Mouse (Mus musculus) midbrain, embryonic 15.5 days (tissue): ENCODE measurements at regions not wholly inside any gene's neighbourhood (a gene's known extent, or its start where the extent isn't known, plus 50 kb on each side); places are given as distances from the start of the nearest gene placed in this dataset.
"Not testable (repeated sequence)": the region's sequence is repeated elsewhere in the genome, so short reads cannot be mapped to it uniquely, and the experiment has no call there.

ENCODE experiments used
- ATAC-seq: fragments of 200-750 bp; cut with Nextera tagmentation; replicated peaks from 2 replicates; pipeline ENCODE4 v1.8.0; 2017; ENCODE audit warnings: moderate TSS enrichment
- H3K27ac ChIP-seq: fragments of 300-500 bp; sonication (generic); 2 replicates; pipeline ENCODE4 v1.5.1; 2015; ENCODE audit warnings: mild to moderate bottlenecking, inconsistent platforms
- H3K27me3 ChIP-seq: fragments of 300-500 bp; sonication (generic); replicated peaks from 2 replicates; pipeline ENCODE4 v1.6.1; 2015; ENCODE audit warnings: inconsistent platforms
- H3K36me3 ChIP-seq: fragments of 300-500 bp; sonication (generic); replicated peaks from 2 replicates; pipeline ENCODE4 v1.6.1; 2015; ENCODE audit warnings: inconsistent platforms
- H3K4me1 ChIP-seq: fragments of 300-500 bp; sonication (generic); 2 replicates; pipeline ENCODE4 v1.6.1; 2015; ENCODE audit warnings: inconsistent platforms
- H3K4me2 ChIP-seq: fragments of 300-500 bp; sonication (generic); 2 replicates; pipeline ENCODE4 v1.6.1; 2015; ENCODE audit warnings: inconsistent platforms, mild to moderate bottlenecking, moderate library complexity
- H3K4me3 ChIP-seq: fragments of 300-500 bp; sonication (generic); 2 replicates; pipeline ENCODE4 v1.5.1; 2015; ENCODE audit warnings: mild to moderate bottlenecking, inconsistent platforms
- H3K9ac ChIP-seq: fragments of 300-500 bp; sonication (generic); 2 replicates; pipeline ENCODE4 v1.6.1; 2015; ENCODE audit warnings: mild to moderate bottlenecking, inconsistent platforms
- H3K9me3 ChIP-seq: fragments of 300-500 bp; sonication (generic); 2 replicates; pipeline ENCODE4 v1.6.1; 2016; ENCODE audit warnings: inconsistent platforms
- WGBS: fragments of 180-500 bp; shearing (Covaris S2); methylation state at CpG from one replicate; pipeline ENCODE4 v1.1.7; 2015; ENCODE audit warnings: mixed read lengths; 5-methylcytosine and 5-hydroxymethylcytosine counted together

GRCm38 (mm10) chr14:82586116-82586515, 1857.2 kb upstream of the Pcdh17 start:
- Histone ChIP-seq H3K9me3 (no peaks in the 10 kb centered on the region), H3K36me3 (no peaks in the 10 kb centered on the region), H3K27ac (no peak overlapping the region), H3K4me2 (no peak overlapping the region), H3K9ac (no peak overlapping the region), H3K4me1 (no peaks in the 10 kb centered on the region), H3K4me3 (no peak overlapping the region), H3K27me3 (no peaks in the 10 kb centered on the region)
- no peak for ATAC-seq
- whole genome bisulfite sequencing, result 87% methylated on average over 2 of the region's 2 CpGs

- ATAC-seq, result 0 out of 2 replicates have a peak, but pooled peaks have one; percentile 60
- Histone ChIP-seq H3K4me1 (no peaks in the 10 kb centered on the region), H3K4me2 (no peak overlapping the region), H3K36me3 (no peaks in the 10 kb centered on the region), H3K9me3 (no peaks in the 10 kb centered on the region), H3K27ac (no peak overlapping the region), H3K4me3 (no peak overlapping the region), H3K27me3 (no peaks in the 10 kb centered on the region), H3K9ac (no peak overlapping the region)
These were observed 1835.7 kb upstream of the Pcdh17 start for GRCm38 (mm10) chr14:82607631-82608030.

- H3K27ac ChIP-seq, H3K4me1 ChIP-seq, H3K9me3 ChIP-seq, H3K4me2 ChIP-seq, H3K36me3 ChIP-seq, H3K4me3 ChIP-seq, ATAC-seq, H3K27me3 ChIP-seq, H3K9ac ChIP-seq: not testable (repeated sequence)
- 88% methylated on average over 1 of the region's 1 CpGs for WGBS
These were observed 1832.6 kb upstream of the Pcdh17 start for GRCm38 (mm10) chr14:82610726-82611125.
